Mouse (Mus musculus) myocyte (in vitro differentiated cells): ENCODE measurements around the gene Gm20877. TPM values are rescaled to one million over a fixed set of nuclear protein-coding genes. Genes with fewer than 3 reads are reported as not detected.
"Not testable (repeated sequence)": the region's sequence is repeated elsewhere in the genome, so short reads cannot be mapped to it uniquely, and the experiment has no call there.

Experiments used
- H3K27me3 ChIP-seq: one replicate; pipeline ENCODE4 v1.6.1; 2011; ENCODE audit not compliant: control insufficient read depth, insufficient read depth, insufficient read length
- H3K36me3 ChIP-seq: one replicate; pipeline ENCODE4 v1.6.1; 2011; ENCODE audit not compliant: control insufficient read depth, insufficient read depth
- H3K4me2 ChIP-seq: one replicate; pipeline ENCODE4 v1.6.1; 2011; ENCODE audit warnings: low read depth, control low read depth
- H3K4me3 ChIP-seq: one replicate; pipeline ENCODE4 v1.5.1; 2011; ENCODE audit warnings: mild to moderate bottlenecking, control low read depth, moderate library complexity
- H3K79me2 ChIP-seq: one replicate; pipeline ENCODE4 v1.6.1; 2011; ENCODE audit not compliant: control insufficient read depth, insufficient read depth
- H3ac ChIP-seq: one replicate; pipeline ENCODE4 v1.6.1; 2011; ENCODE audit not compliant: control insufficient read depth, insufficient read length
- polyA plus RNA-seq: library from polyadenylated mRNA; unstranded; fragments of >200 nt; fragmentation: generic; extraction: Trizol; gene quantifications from one replicate; pipeline ENCODE4 v1.2.1, GENCODE M21; 2012; ENCODE audit warnings: missing spikeins

The Gm20877 gene
- polyA plus RNA-seq: not detected

GRCm38 (mm10) chrY:17093573-17093972 is at the start of gene Gm20877:
Gene Gm20877, plus strand, starts transcription at chrY:17093873.
- H3K27me3 ChIP-seq, H3ac ChIP-seq, H3K4me3 ChIP-seq, H3K36me3 ChIP-seq, H3K79me2 ChIP-seq, H3K4me2 ChIP-seq: not testable (repeated sequence)
